Mouse (Mus musculus): ENCODE measurements around the gene Slc25a45.

The Slc25a45 gene

GRCm38 (mm10) chr19:5877618-5878361, at the start of gene Slc25a45:
Slc25a45 (plus strand) TSS chr19:5877808.
- no peak for DNase-seq (ENCODE audit: low read depth, low spot score)

GRCm38 (mm10) chr19:5828155-5828554, 49.5 kb upstream of the Slc25a45 start:
- no peak for DNase-seq (ENCODE audit: low read depth, low spot score)

DNA sequence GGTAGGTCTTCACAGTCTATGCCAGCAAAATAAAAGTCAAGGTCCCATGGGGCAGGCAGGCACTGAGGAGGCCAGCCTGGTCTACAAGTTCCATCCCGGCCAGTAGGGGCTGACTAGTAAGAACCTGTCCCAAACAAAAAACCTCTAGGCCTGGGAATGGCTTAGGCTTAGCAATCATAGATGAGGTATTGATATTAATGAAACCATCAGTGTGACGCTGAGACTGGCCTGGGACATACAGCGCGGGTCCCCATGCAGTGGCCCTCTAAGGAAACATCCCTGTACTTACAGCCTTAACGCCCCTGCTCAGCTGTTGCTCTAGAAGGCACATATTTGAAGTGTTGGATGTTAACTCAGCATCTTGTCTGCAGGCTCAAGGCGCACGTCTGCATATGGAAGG, 48.7 kb upstream of the Slc25a45 start:
- DNase-seq (ENCODE audit: low read depth, low spot score): no peak

DNA sequence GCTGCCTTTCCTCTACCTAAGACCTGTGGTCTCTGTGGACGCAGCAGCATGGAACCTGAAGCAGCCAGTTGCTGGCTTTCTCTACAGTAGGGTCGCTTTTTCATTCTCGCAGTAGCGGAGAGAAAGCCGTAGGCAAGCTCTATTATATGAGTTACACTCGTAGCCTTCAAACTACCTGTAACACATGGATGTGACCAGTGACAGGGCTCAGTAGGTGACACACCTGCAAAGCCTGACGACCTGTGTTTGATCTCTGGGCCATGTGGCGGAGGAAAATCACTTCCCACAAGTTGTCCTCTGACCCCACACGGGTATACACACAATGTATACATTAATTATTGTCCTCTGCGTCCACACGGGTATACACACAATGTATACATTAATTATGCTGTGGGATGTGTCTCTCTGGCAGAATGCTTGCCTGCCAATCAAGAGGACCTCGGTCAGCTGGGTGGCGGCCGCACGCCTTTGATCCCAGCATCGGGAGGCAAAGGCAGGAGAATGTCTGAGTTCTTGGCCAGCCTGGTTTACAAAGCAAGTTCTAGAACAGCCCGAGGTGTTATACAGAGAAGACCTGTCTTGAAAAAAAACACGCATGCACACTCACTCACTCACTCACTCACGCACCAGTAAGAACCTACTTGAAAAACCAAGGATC, 47.5 kb upstream of the Slc25a45 start:
- DNase-seq (ENCODE audit: low read depth, low spot score): no peak

DNA sequence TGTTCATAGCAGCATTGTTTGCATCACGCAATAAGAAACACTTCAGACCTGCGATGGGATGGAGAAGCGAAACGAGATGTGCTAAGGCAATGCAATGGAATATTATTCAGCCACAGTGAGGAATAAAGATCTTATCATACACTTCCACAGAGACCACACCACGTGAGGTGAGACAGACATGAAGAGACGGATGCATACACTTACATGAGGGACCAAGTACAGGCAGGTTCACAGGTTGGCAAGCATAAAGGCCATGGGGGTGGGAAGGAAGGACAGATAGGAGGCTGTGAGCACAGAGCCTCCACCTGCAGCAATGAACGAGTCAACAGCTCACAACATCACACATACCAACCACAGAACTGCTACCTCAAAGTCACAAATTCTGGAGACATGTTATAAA, 46.8 kb upstream of the Slc25a45 start:
- DNase-seq (ENCODE audit: low read depth, low spot score): no peak

DNA sequence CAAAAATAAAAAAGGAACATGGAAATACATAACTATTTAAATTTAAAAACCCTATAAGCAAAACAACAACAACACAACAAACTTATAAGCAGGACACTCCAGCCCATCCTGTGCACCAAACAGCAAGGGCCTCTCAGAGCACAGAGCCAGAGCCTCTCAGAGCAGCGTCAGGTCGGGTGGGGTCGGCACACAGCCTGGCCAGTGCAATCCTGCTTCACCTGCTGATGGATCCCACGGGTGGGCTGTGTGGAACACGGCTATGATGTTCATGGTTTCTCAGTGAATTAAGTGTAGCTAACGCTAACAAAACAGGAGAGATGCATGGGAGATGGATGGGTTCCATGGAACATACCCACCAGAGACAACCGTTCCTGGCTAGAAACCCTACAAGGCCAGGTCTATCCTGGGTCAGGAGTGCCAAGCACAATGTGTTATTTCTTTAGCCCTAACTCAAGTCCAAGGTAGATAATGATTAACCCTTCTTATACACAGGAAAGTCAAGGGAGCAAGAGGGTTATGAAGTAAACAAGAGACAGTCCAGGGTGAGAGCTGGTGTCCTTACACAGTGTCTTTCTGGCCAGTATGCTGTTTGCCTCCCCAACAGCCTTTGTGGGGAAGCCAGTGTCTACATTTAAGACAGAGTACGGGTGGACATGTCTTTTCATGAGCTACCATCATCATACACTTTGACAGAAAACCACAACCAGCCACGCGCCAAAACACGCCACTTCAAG, 46.2 kb upstream of the Slc25a45 start:
- DNase-seq (ENCODE audit: low read depth, low spot score): no peak

GRCm38 (mm10) chr19:5831958-5832320, 45.7 kb upstream of the Slc25a45 start:
- DNase-seq (ENCODE audit: low read depth, low spot score): no peak

DNA sequence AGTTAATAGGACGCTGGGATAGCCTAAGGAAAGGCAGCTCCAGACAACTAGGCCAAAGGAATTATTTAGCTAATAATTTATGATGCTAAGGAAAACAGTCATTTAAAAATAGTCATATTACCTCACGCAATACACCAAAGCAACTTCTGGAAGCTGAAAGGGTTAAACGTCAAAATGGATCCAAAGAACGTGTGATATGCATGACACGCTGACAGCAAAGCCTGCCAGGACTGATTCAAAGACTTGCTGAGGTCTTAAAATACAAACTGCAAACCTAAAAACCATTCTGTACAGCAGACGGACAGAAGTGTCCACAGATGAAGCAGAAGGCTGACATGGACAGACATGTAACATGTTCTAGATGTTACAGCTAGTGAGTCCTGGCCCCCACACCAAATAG, 45.3 kb upstream of the Slc25a45 start:
- DNase-seq (ENCODE audit: low read depth, low spot score): no peak

DNA sequence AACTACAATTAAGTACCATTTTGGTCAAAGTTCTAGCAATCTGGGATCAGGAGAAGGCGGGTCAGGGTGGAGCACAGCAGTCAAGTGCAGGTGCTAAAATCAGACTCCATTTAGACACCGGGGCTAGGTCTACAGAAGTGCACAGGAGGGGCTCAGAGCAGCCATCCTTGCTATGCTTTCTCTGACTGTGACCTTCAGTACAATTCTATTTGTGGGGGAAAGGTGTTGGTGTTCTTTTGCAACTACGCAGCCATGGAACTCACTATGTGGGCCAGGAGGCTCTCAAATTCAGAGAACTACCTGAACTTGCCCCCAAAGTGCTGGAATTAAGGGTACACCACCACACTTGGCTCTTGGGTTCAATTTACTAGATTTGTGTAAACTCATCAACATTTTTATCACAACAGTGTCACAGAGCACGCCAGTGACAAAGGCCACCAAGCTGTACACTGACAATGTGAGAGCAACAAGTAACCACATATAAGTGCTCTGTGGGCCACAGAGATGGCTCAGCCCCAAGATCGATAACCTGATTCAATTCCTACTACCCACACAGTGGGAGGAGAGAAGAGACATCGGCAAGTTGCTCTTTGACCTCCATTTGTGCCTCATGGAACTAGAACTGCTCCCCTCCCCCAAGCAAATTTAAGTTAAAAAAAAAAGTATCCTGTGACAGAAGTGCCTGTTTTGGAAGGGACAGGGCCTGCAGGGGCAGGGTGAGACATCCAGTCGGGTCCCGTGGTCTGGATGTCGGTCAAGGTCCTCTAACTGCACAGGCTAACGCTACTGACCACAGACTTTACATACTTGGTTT, 44.1 kb upstream of the Slc25a45 start:
- DNase-seq (ENCODE audit: low read depth, low spot score): no peak

DNA sequence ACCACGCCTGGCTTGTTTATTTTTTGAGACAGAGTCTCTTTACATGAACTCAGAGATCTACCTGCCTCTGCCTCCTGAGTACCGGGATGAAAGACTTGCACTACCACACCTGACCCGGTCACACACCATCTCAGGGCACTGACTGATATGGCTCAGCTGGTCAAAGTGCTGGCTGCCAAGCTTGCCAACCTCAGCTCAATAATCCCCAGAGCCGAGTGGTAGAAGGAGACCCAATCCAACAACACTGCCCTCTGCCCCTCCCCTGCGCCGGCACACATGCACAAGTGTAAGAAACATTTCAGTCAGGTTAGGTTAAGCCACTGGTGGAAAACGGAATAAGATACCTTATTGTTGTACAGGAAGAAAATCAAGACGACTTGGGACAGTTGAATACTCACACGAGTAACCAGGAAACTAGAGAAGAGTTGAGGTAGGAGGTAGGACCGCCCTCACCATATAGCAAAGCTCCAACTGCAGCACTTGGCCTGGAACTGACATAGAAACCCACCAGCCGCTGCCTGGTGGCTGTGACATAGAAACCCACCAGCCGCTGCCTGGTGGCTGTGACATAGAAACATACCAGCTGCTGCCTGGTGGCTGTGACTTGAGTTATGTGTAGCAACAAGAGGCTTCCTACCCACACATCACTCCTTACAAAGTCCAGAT, 43.2 kb upstream of the Slc25a45 start:
- DNase-seq (ENCODE audit: low read depth, low spot score): no peak

DNA sequence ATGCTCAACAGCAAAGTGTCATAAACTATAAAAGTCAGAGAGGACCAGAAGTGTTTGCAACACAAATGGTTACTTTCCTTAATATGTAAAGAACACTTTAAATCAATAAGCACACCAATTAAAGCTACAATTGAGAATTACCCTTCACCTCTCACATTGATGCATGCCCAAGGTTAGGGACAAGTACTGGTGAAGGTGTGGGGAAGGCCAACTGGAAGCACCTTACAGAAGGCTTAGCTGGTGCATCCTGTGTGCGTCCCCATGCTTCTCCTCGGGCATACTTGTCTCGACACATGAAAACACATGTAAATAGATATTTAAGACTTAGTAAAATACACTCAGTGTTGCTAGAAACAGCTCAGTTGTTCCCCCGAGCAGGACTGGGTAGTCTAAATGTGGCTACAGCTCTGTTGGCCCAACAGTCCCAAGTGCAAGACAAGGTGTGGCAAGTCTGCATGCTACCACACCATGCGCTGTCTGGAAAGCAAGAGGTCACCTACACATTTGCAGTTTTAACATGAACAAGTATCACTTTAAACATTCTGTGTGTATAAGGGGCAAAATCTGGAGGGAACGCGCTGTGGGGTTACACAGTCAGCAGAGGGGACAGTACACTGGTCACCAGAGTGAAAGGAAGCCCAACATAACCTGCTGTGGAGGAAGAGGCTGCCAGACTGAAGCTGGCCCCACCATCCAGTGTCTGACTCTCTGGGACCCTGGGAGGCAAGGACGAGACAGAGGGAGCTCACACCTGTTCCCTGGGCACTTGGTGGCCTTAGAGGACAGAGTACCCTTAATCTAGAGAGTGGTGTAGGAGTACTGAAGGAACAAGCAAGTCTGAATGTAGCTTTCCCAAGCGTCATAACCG, 42.3 kb upstream of the Slc25a45 start:
- no peak for DNase-seq (ENCODE audit: low read depth, low spot score)

- DNase-seq (ENCODE audit: low read depth, low spot score): no peak
These were observed 41.6 kb upstream of the Slc25a45 start for GRCm38 (mm10) chr19:5835922-5836430.

DNA sequence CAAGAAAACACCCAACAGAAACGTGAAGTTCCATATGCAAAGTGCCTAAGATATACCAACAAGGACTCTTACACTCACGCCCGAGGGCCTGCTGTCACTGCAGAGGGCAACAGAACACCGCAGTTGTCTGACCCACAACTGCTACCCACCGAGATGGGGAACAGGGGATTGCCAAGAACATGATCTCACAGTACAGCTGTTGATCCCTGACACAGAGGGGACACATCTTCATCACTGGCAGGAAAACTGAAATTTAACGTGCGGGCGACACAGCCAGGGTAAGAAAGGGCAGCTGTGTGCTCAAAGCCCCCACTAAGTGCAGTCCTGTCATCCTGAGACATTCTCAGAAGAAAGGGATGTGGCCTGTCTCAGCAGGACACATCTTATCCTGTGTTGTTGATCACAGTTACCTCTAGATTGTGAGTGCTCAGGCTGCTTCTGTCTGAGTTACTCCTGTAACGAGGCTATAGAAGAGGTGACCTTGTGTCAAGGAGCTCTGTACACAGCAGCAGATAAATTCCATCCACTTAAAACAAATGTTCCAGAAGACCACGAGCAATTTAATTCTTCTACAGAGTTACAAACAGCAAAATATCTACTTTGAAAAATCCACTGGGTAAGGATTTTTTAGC, 40.6 kb upstream of the Slc25a45 start:
- no peak for DNase-seq (ENCODE audit: low read depth, low spot score)

- DNase-seq (ENCODE audit: low read depth, low spot score): no peak
These were observed 40.0 kb upstream of the Slc25a45 start for GRCm38 (mm10) chr19:5837606-5838005.

DNA sequence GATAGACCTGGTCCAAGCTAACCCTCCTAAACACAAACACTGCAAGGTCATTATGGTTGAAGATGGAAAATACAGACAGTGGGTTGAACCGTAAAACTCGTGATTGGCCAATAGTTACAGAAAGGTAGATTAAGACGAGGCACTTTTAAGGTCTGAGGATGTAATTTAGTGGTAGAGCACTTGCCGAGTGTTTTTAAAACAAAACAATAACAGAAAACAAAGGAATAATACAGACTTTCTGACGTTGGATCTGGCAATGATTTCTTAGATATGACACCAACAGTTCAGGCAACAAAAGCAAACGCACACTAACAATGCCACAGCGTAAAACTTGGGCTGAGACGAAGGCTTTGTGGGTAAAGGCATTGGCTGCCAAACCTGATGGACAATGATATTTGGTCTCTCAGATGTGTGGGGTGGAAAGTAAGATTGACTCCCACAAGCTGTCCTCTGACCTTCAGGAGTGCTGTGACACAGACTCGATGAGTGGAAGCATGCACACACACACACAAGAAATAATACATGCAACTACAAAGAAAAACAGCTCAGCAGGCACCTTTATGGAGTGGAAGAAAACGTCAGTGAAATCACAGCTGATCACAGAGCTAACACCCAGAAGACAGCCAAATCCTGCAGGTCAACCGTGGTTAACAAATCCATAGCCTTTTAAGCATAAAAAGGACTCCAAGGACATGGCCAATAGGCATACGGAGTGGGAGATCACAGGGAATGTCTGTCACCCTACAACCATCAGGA, 39.3 kb upstream of the Slc25a45 start:
- DNase-seq (ENCODE audit: low read depth, low spot score): no peak

GRCm38 (mm10) chr19:5838892-5839165, 38.8 kb upstream of the Slc25a45 start:
- no peak for DNase-seq (ENCODE audit: low read depth, low spot score)

DNA sequence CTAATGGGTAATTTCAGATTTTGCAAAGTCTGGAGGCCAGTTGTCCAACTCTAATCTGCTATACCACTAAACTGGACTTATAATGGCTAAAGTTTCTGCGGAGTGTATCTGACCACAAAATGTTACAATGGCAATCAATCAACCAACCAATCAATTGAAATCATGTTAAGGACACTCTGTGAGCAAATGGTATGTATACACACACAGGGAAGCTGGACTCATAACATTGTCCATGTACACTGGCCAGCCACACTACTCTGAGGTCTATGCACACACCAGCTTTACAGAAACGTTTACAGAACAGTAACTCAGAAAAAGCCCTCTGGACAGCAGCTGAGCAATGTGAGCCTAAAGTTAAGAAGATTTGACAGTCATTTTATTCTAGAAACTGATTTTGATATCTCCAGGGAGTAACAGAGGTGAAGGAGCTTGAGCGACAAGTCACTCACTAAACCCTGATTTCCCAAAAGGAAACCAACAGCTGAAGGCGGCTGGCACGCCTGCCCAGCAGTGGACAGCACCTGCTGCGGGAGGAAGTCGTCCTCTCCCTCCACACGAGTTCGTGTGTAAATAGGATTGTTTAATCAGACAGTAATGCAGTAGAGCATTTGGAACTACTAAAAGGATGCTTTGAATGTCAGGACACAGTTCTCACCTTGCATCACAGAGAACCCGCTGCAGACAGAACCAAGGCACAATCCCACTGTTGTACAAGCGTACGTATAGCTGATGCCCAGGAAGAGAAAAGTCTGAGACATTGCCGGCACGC, 38.1 kb upstream of the Slc25a45 start:
- DNase-seq (ENCODE audit: low read depth, low spot score): no peak

- DNase-seq (ENCODE audit: low read depth, low spot score): no peak
These were observed 37.3 kb upstream of the Slc25a45 start for GRCm38 (mm10) chr19:5840086-5840889.
